Mouse (Mus musculus) bone marrow, adult 2 months (tissue): ENCODE data around the gene Noc3l. TPM values are rescaled to one million over a fixed set of nuclear protein-coding genes. Genes with fewer than 3 reads are reported as not detected.

ENCODE experiments used
- H3K27ac ChIP-seq: fragments of 200-500 bp; 2 replicates; pipeline ENCODE4 v1.5.1; 2012; ENCODE audit warnings: low read depth, mild to moderate bottlenecking, control low read depth, inconsistent platforms, low read length; ENCODE audit not compliant: control insufficient read depth, poor library complexity, insufficient read depth
- H3K4me1 ChIP-seq: fragments of 200-500 bp; 2 replicates; pipeline ENCODE4 v1.6.1; 2011; ENCODE audit warnings: low read length; ENCODE audit not compliant: control insufficient read depth, insufficient read depth
- H3K4me3 ChIP-seq: fragments of 200-500 bp; replicated peaks from 2 replicates; pipeline ENCODE3; 2011; ENCODE audit warnings: mild to moderate bottlenecking, low read depth, low read length, control low read depth; ENCODE audit not compliant: control insufficient read depth
- CTCF ChIP-seq: fragments of 200-500 bp; IDR thresholded peaks from 2 replicates; pipeline ENCODE4 v1.5.1; 2011; ENCODE audit warnings: low read length, control low read depth; ENCODE audit not compliant: control insufficient read depth, insufficient read depth
- POLR2A ChIP-seq: fragments of 200-500 bp; IDR thresholded peaks from 2 replicates; pipeline ENCODE4 v1.6.1; 2011; ENCODE audit warnings: low read depth, mild to moderate bottlenecking, control low read depth, low read length, borderline replicate concordance; ENCODE audit not compliant: control insufficient read depth
- WGBS: fragments of 180-500 bp; shearing (Covaris S2); methylation state at CpG from one replicate; pipeline ENCODE4 v1.1.7; 2018; 5-methylcytosine and 5-hydroxymethylcytosine counted together
- polyA plus RNA-seq: library from polyadenylated mRNA; stranded (reverse); fragments of >200 nt; gene quantifications from 2 replicates; pipeline ENCODE4 v1.2.4, GENCODE M21; 2011; ENCODE audit warnings: low replicate concordance; ENCODE audit not compliant: missing spikeins, insufficient read depth, insufficient read length

Gene Noc3l
- polyA plus RNA-seq, 1 experiment: 6.1 TPM

- Histone ChIP-seq H3K4me3 (no peak overlapping the region), H3K4me1 (no peaks in the 10 kb centered on the region), H3K27ac (no peak overlapping the region)
- no peak for TF ChIP-seq CTCF
- 38% methylated on average over 1 of the region's 1 CpGs for WGBS
Measured at GRCm38 (mm10) chr19:38833224-38833623, 14.2 kb upstream of the Noc3l start.

GRCm38 (mm10) chr19:38820186-38820804 lies 1.3 kb upstream of the Noc3l start:
- H3K4me1 ChIP-seq: no peaks in the 10 kb centered on the region; the same call in 1 of the 2 replicates
- WGBS: 62% methylated on average over 4 of the region's 4 CpGs
- TF ChIP-seq POLR2A (no peak), CTCF (no peak)
- no peak overlapping the region for H3K4me3 ChIP-seq
- no peak overlapping the region for H3K27ac ChIP-seq

DNA sequence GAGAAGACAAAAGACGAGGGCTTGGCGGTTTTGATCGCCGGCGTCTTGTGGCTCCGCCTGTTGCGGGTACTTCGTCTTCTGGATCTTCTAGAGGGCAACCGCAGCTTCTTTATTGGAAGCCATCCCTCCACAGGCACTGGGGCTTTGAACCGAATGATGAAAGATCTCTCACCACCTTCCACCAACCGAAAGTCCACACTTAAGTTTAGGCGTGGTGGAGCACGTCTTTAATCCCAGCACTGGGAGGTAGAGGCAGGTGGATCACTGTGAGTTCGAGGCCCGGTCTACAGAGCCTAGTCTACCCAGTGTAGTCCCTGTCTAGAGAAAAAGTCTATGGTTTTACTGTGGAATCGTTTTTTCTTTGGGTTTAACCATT lies 378 bp upstream of the Noc3l start:
- no peak for TF ChIP-seq POLR2A
- no peak for TF ChIP-seq CTCF
- H3K27ac ChIP-seq: peak overlapping the region; percentile 26
- WGBS: 9% methylated on average over 16 of the region's 16 CpGs
- peak overlapping the region; percentile 85 for H3K4me3 ChIP-seq
- H3K4me1 ChIP-seq: no peaks in the 10 kb centered on the region; the same call in 1 of the 2 replicates

DNA sequence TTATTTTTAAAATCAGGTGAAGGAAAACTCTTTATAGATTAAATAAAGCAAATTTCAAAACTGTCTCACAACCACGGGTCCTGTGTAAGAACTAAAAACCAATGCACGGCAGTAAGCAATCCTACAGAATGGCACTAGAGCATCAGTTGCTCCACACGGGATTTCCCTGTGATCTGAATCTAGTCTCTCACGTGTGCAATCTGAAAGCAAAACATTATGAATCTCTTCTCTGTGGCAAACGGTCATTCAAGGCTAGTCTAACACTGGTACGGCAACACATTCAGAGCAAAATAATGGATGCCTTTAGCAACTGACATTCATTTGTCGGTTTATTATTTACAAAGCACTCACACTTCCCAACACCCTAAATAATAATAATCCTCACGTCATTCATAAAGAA lies 846 bp downstream of the Noc3l start:
- no peak for TF ChIP-seq CTCF
- TF ChIP-seq POLR2A: no peak
- no peaks in the 10 kb centered on the region; the same call in 1 of the 2 replicates for H3K4me1 ChIP-seq
- H3K4me3 ChIP-seq: peak overlapping the region; percentile 44
- H3K27ac ChIP-seq: no peak overlapping the region
- WGBS: 16% methylated on average over 8 of the region's 8 CpGs

DNA sequence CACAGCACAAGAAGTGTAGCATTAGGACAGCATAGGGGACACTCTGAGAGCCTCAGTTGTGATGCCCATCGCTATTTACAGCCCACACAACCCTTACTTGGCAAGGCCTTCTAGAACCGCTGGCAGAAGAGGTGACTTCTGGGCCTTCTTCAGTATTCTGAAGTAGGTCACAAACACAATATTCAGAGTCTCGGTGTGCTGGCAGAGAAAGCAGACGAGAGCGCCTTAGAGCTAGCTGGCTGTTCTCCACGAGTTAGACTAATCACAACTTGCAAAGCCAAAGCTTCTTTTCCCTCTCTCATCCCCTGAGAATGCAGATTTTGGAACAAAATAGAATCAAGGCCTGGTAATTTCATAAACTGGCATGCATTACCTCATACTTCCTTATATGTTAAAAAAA lies 20.2 kb downstream of the Noc3l start:
- 86% methylated on average over 6 of the region's 6 CpGs for WGBS
- no peak for TF ChIP-seq POLR2A
- TF ChIP-seq CTCF: no peak

DNA sequence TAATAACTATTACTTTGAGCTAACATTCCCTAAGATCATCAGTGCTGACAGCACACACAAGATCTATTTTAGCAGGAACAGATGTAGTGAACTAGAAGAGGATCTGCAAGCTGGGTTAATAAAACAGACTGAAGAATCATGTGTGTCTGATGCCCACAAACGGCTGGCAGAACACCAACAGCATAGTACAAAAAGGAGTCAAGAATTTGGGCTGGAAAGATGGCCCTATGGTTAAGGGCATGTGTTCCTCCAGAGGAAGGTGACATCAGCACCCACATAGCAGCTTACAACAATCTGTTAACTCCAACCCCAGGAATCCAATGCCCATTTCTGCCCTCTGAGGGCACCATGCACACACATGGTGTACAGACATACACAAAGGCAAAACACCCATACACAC lies 20.7 kb downstream of the Noc3l start:
- H3K4me3 ChIP-seq: no peak overlapping the region
- no peak overlapping the region for H3K27ac ChIP-seq
- TF ChIP-seq POLR2A: no peak
- no peak for TF ChIP-seq CTCF
- 73% methylated on average over 1 of the region's 1 CpGs for WGBS
- no peaks in the 10 kb centered on the region for H3K4me1 ChIP-seq

More for the DNA sequence above, 20.2 kb downstream of the Noc3l start:
- no peak overlapping the region for H3K4me3 ChIP-seq
- H3K27ac ChIP-seq: no peak overlapping the region
- H3K4me1 ChIP-seq: no peaks in the 10 kb centered on the region

DNA sequence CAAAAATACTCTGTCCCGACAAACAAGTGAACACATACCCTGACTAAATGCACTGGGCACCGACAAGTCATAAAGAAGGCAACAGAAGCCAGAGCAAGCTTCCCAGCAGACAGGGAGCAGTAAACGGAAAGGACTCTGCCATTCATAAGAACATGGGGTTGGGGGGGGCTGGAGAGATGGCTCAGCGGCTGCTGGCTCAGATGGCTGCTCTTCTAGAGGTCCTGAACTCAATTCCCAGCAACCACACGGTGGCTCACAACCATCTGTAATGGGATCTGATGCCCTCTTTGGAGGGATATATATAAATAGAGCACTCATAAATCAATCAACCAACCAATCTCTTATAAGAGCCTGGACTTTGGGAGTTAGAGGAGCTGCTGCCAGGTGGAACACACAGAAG lies 22.5 kb downstream of the Noc3l start:
- Histone ChIP-seq H3K4me1 (no peaks in the 10 kb centered on the region), H3K27ac (no peak overlapping the region), H3K4me3 (no peak overlapping the region)
- WGBS: 84% methylated on average over 5 of the region's 5 CpGs
- TF ChIP-seq POLR2A (no peak), CTCF (no peak)

GRCm38 (mm10) chr19:38793563-38794045 lies 25.4 kb downstream of the Noc3l start:
- WGBS: 85% methylated on average over 7 of the region's 7 CpGs

GRCm38 (mm10) chr19:38787756-38788155 lies 31.3 kb downstream of the Noc3l start:
- WGBS: 86% methylated on average over 6 of the region's 6 CpGs
- TF ChIP-seq CTCF (no peak), POLR2A (no peak)
- no peak overlapping the region for H3K27ac ChIP-seq
- H3K4me3 ChIP-seq: no peak overlapping the region
- no peaks in the 10 kb centered on the region for H3K4me1 ChIP-seq

More at GRCm38 (mm10) chr19:38793563-38794045, 25.4 kb downstream of the Noc3l start:
- no peak overlapping the region for H3K4me3 ChIP-seq
- no peaks in the 10 kb centered on the region for H3K4me1 ChIP-seq
- TF ChIP-seq CTCF (no peak), POLR2A (no peak)
- no peak overlapping the region for H3K27ac ChIP-seq

GRCm38 (mm10) chr19:38783542-38783941 lies 35.5 kb downstream of the Noc3l start:
- Histone ChIP-seq H3K4me3 (no peak overlapping the region), H3K27ac (no peak overlapping the region), H3K4me1 (no peaks in the 10 kb centered on the region)
- 73% methylated on average over 9 of the region's 9 CpGs for WGBS
- TF ChIP-seq CTCF: no peak
- TF ChIP-seq POLR2A: no peak
